Mouse (Mus musculus): ENCODE measurements around the gene Smyd1. TPM values are rescaled to one million over a fixed set of nuclear protein-coding genes. Genes with fewer than 3 reads are reported as not detected.

The Smyd1 gene
- total RNA-seq, 2 experiments from 2014 or later = 2.0 to 2.3 TPM

DNA sequence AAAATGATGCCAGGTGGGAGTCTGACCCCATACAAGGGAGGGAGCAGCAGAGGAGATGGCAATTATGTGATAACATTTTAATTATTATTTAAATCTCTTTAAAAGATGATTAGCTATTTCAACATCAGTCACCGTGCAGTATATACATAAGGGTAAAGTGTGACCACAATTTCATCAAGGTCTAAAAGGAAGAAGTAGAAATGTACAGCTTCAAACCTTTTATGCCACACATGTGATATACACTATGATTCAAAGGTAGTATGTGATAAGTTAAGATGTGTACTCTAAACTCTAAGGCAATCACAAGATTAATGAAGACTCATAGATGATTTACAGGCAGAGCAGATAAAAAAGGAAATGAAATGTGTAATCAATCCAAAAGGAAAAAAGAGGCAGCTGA is 141.4 kb downstream of the Smyd1 start:
- intact Hi-C loops (cut with DNase I) = no loop called here
- no peak for DNase-seq (ENCODE audit: extremely low spot score in 1 of 2, low spot score in 2 of 2)

DNA sequence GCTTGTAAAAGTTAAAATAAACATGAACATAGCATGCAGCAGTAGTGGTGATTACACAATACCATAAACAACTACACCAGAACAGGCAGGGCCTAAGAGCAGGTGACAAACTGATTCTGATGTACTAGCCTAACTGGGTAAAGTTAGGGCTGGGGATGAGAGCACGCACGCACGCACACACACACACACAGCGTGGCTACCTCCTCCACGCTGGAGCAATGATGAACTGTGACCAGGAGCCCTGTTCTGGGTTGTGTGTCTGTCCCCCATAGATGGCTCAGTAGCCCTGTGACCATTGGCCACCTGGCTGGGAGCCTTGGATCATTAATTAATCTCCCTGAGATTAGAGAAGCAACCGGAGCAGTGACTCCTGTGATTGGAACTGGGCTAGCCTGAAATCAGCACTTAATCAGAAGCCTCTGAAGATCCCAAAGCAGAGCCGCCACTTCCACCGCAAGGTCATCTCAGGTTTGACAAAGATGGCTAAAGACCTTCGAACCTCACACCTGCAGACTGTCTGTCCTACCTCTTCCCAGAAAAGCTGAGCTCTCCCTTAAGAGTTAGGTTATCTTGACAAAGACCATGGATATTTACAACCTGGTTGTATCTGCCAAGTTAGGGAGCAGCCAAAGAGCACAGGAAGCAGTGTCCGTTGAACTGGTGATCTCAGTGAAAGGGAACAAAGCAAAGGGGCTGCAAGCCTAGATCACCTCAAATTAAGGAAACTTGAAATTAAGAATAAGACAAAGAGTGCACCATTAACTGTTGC is 149.0 kb downstream of the Smyd1 start:
- intact Hi-C loops (cut with DNase I) = loop anchor here (5.0 kb wide), 1 partner anchor 224 kb away; no protein-coding TSS in a partner anchor
- DNase-seq (ENCODE audit: extremely low spot score in 1 of 2, low spot score in 2 of 2) = no peak

DNA sequence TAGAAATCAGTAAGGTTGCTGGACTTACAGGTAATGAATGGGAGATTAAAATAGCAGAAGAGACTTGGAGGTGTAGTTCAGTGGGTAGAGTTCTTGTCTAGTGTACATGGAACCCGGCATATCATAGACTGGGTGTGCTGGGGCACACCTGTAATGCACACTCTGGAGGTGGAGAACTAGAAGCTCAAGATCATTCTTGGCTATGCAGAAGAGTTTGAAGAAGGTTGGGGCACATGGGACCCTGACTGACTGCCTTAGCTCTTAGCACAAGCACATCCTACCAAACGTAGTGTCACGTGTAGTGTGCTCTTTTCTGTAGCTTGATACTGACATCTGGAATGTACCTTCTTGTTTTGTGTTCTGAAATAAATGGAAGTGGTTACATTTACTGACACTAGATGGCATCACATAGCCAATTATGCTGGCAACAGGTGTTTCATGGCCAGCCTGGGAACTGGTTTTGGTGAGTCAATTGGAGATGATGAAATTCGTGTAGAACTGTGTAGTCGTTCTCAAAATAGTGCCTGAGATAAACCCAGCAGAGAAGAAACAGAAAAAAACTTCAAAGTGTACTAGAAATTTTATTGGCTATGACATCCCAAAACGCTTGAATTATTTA is 155.4 kb downstream of the Smyd1 start:
- intact Hi-C loops (cut with DNase I) = loop anchor here (5.0 kb wide), 2 partner anchors 96 to 256 kb away; no protein-coding TSS in a partner anchor
- DNase-seq (ENCODE audit: extremely low spot score in 1 of 2, low spot score in 2 of 2) = no peak

DNA sequence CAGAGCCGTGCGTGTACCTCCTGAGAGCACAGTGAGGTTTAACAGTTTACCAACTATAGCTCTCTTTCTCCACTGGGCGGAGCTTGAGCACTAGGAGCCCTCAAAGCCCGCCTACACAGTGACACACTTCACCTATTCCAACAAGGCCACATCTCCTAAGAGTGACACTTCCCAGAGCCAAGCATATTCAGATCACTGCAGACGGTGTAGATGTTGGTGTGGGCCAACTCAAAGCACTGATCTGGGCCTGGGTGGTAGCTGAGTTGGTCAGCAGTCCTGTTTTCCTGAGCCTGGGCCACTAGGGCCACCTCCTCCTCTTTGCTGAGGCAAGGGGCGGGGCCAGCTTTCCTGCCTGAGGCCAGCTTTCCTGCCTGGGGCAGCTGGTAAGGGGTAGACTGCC is 157.6 kb downstream of the Smyd1 start:
- DNase-seq (ENCODE audit: extremely low spot score in 1 of 2, low spot score in 2 of 2) = no peak
- intact Hi-C loops (cut with DNase I) = no loop called here

Small RNAs within 50 kb of the gene (microRNA-seq; reads per million reads assigned to microRNA genes)
- gene Mir8112 = 60.9 reads per million, percentile 52 among the genes with 10 or more reads in this experiment

Other genes starting within 250 kb of the Smyd1 start
- gene Thnsl2, start 177.8 kb downstream of the Smyd1 start, total RNA-seq (2021) = 1 to 10 TPM; 3.0 to 3.9 TPM
- not detected for gene Fabp1, start 122.4 kb downstream of the Smyd1 start, total RNA-seq (2021)
- gene Krcc1, start 50.6 kb downstream of the Smyd1 start, total RNA-seq (2021) = 10 to 100 TPM; 12.3 to 13.5 TPM
- not detected for gene Cd8b1, start 555 bp upstream of the Smyd1 start, total RNA-seq (2021)
- under 1 TPM in 1 of 2 experiments, not detected in 1; 0.15 TPM for gene Cd8a, start 51.2 kb upstream of the Smyd1 start, total RNA-seq (2021)
- gene Rmnd5a, start 118.4 kb upstream of the Smyd1 start, total RNA-seq (2021) = 10 to 100 TPM; 74.8 to 76.3 TPM
- 10 to 100 TPM; 54.4 to 56.0 TPM for gene Rnf103, start 171.7 kb upstream of the Smyd1 start, total RNA-seq (2021)
- gene Chmp3, start 221.6 kb upstream of the Smyd1 start, total RNA-seq (2021) = 10 to 100 TPM; 77.2 to 82.6 TPM